Mouse (Mus musculus): ENCODE measurements around the gene Ttpal. TPM values are rescaled to one million over a fixed set of nuclear protein-coding genes. Genes with fewer than 3 reads are reported as not detected.
"Not testable (repeated sequence)": the region's sequence is repeated elsewhere in the genome, so short reads cannot be mapped to it uniquely, and the experiment has no call there.

Ttpal gene
- total RNA-seq, 2 experiments from 2014 or later: 12.7 to 21.8 TPM

GRCm38 (mm10) chr2:163617232-163617863, 15.2 kb downstream of the Ttpal start:
- ATAC-seq (replicated peaks; ENCODE audit: poor library complexity, severe bottlenecking): no peak

- ATAC-seq (replicated peaks; ENCODE audit: poor library complexity, severe bottlenecking): no peak
Measured at GRCm38 (mm10) chr2:163617874-163618273, 15.8 kb downstream of the Ttpal start.

- ATAC-seq (replicated peaks; ENCODE audit: poor library complexity, severe bottlenecking): peak; percentile 62
Measured at GRCm38 (mm10) chr2:163620451-163620850, 18.3 kb downstream of the Ttpal start.

GRCm38 (mm10) chr2:163621401-163621800, 19.3 kb downstream of the Ttpal start:
- ATAC-seq (replicated peaks; ENCODE audit: poor library complexity, severe bottlenecking): not testable (repeated sequence)

- no peak for ATAC-seq (replicated peaks; ENCODE audit: poor library complexity, severe bottlenecking)
Measured at GRCm38 (mm10) chr2:163631223-163631622, 29.1 kb downstream of the Ttpal start.

GRCm38 (mm10) chr2:163631715-163632114, 29.6 kb downstream of the Ttpal start:
- ATAC-seq (replicated peaks; ENCODE audit: poor library complexity, severe bottlenecking): no peak

GRCm38 (mm10) chr2:163634211-163634610, 32.1 kb downstream of the Ttpal start:
- ATAC-seq (replicated peaks; ENCODE audit: poor library complexity, severe bottlenecking): no peak

- no peak for ATAC-seq (replicated peaks; ENCODE audit: poor library complexity, severe bottlenecking)
Measured at GRCm38 (mm10) chr2:163636057-163636456, 33.9 kb downstream of the Ttpal start.

GRCm38 (mm10) chr2:163637655-163638266, 35.6 kb downstream of the Ttpal start:
- ATAC-seq (replicated peaks; ENCODE audit: poor library complexity, severe bottlenecking): no peak

- no peak for ATAC-seq (replicated peaks; ENCODE audit: poor library complexity, severe bottlenecking)
Measured at GRCm38 (mm10) chr2:163640493-163640892, 38.4 kb downstream of the Ttpal start.

GRCm38 (mm10) chr2:163641681-163642080, 39.6 kb downstream of the Ttpal start:
- ATAC-seq (replicated peaks; ENCODE audit: poor library complexity, severe bottlenecking): no peak

GRCm38 (mm10) chr2:163642685-163643575, 40.8 kb downstream of the Ttpal start:
- peak; percentile 62 for ATAC-seq (replicated peaks; ENCODE audit: poor library complexity, severe bottlenecking)

- ATAC-seq (replicated peaks; ENCODE audit: poor library complexity, severe bottlenecking): no peak
Measured at GRCm38 (mm10) chr2:163643576-163643971, 41.5 kb downstream of the Ttpal start.

GRCm38 (mm10) chr2:163644047-163644446, 41.9 kb downstream of the Ttpal start:
- ATAC-seq (replicated peaks; ENCODE audit: poor library complexity, severe bottlenecking): no peak

- peak; percentile 80 for ATAC-seq (replicated peaks; ENCODE audit: poor library complexity, severe bottlenecking)
Measured at GRCm38 (mm10) chr2:163644575-163645385, 42.7 kb downstream of the Ttpal start, which contains the start of gene Serinc3. Gene Serinc3, minus strand, starts transcription at chr2:163645131.

GRCm38 (mm10) chr2:163645700-163646460, 43.8 kb downstream of the Ttpal start:
- ATAC-seq (replicated peaks; ENCODE audit: poor library complexity, severe bottlenecking): no peak

- ATAC-seq (replicated peaks; ENCODE audit: poor library complexity, severe bottlenecking): no peak
Measured at GRCm38 (mm10) chr2:163646461-163647080, 44.5 kb downstream of the Ttpal start.

- ATAC-seq (replicated peaks; ENCODE audit: poor library complexity, severe bottlenecking): not testable (repeated sequence)
Measured at GRCm38 (mm10) chr2:163655699-163656098, 53.6 kb downstream of the Ttpal start.

GRCm38 (mm10) chr2:163657486-163657885, 55.4 kb downstream of the Ttpal start:
- ATAC-seq (replicated peaks; ENCODE audit: poor library complexity, severe bottlenecking): no peak

All from granulocyte monocyte progenitor cell, adult 5-6 weeks (primary cell).